Mouse (Mus musculus) skeletal muscle tissue, adult 2 months (tissue): Measurements from ENCODE around the gene Hcls1.

Experiments used
- DNase-seq: peaks from one replicate; pipeline ENCODE4 v3.0.0-alpha.2; 2012; ENCODE audit warnings: low read depth, low spot score

The Hcls1 gene

GRCm38 (mm10) chr16:36934841-36935620, at the start of gene Hcls1:
Gene Hcls1 (plus strand): TSS chr16:36934983.
- no peak for DNase-seq

GRCm38 (mm10) chr16:36885912-36886311, 48.9 kb upstream of the Hcls1 start:
- no peak for DNase-seq

GRCm38 (mm10) chr16:36887546-36887945, 47.2 kb upstream of the Hcls1 start:
- no peak for DNase-seq

- no peak for DNase-seq
Observed at GRCm38 (mm10) chr16:36890559-36890958, 44.2 kb upstream of the Hcls1 start.

- DNase-seq, result no peak
Observed at GRCm38 (mm10) chr16:36891415-36891814, 43.4 kb upstream of the Hcls1 start.

GRCm38 (mm10) chr16:36893317-36893716, 41.5 kb upstream of the Hcls1 start:
- no peak for DNase-seq

GRCm38 (mm10) chr16:36896712-36897111, 38.1 kb upstream of the Hcls1 start:
- DNase-seq, result no peak

GRCm38 (mm10) chr16:36903156-36903555, 31.6 kb upstream of the Hcls1 start:
- no peak for DNase-seq

- DNase-seq, result no peak
Observed at GRCm38 (mm10) chr16:36911909-36912308, 22.9 kb upstream of the Hcls1 start.

- DNase-seq, result no peak
Observed at GRCm38 (mm10) chr16:36912311-36912710, 22.5 kb upstream of the Hcls1 start.

- DNase-seq, result no peak
Observed at GRCm38 (mm10) chr16:36914195-36914594, 20.6 kb upstream of the Hcls1 start.

- no peak for DNase-seq
Observed at GRCm38 (mm10) chr16:36918505-36918904, 16.3 kb upstream of the Hcls1 start.

- no peak for DNase-seq
Observed at GRCm38 (mm10) chr16:36920410-36920809, 14.4 kb upstream of the Hcls1 start.

GRCm38 (mm10) chr16:36921067-36921613, 13.6 kb upstream of the Hcls1 start:
- DNase-seq, result no peak

GRCm38 (mm10) chr16:36921980-36922379, 12.8 kb upstream of the Hcls1 start:
- DNase-seq, result no peak

GRCm38 (mm10) chr16:36924312-36924711, 10.5 kb upstream of the Hcls1 start:
- DNase-seq, result no peak

GRCm38 (mm10) chr16:36925351-36925750, 9.4 kb upstream of the Hcls1 start:
- no peak for DNase-seq

- DNase-seq, result no peak
Observed at GRCm38 (mm10) chr16:36925797-36926196, 9.0 kb upstream of the Hcls1 start.

GRCm38 (mm10) chr16:36926514-36927447, 8.0 kb upstream of the Hcls1 start:
- no peak for DNase-seq

GRCm38 (mm10) chr16:36927495-36928105, 7.2 kb upstream of the Hcls1 start:
- DNase-seq, result no peak

- no peak for DNase-seq
Observed at GRCm38 (mm10) chr16:36928106-36928500, 6.7 kb upstream of the Hcls1 start.

GRCm38 (mm10) chr16:36929216-36929615, 5.6 kb upstream of the Hcls1 start:
- DNase-seq, result no peak
